Mouse (Mus musculus) ES-Bruce4 (cell line): ENCODE data around the gene Elovl2.
"Not testable (repeated sequence)": the region's sequence is repeated elsewhere in the genome, so short reads cannot be mapped to it uniquely, and the experiment has no call there.

Source experiments
- CTCF ChIP-seq: IDR thresholded peaks from one replicate; pipeline ENCODE4 v1.8.1; 2011; ENCODE audit warnings: low read depth, low read length
- POLR2A ChIP-seq: IDR thresholded peaks from one replicate; pipeline ENCODE4 v1.8.1; 2011; ENCODE audit warnings: low read length; ENCODE audit not compliant: insufficient read depth

DNA sequence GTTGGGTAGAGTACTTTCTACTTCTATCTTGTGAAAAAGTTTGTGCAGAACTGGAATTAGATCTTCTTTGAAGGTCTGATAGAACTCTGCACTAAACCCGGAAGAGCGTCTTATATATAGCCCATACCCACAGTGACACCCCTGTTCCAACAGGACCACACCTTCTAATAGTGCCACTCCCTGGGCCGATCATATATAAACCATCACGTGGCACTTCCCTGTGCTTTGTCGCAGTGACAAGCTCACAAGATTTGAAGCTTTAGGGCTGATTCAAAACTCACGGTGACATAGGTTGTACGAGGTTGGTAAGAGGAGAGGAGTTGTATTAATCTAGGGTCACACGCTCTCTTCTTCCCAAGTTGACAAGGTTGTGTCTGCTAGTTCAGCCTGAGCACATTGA is 41.4 kb upstream of the Elovl2 start:
- not testable (repeated sequence) for TF ChIP-seq POLR2A, CTCF
